Mouse (Mus musculus): Measurements from ENCODE around the gene Ago4.

The Ago4 gene

GRCm38 (mm10) chr4:126469334-126469733 lies 63.9 kb downstream of the Ago4 start:
- no peak for DNase-seq (ENCODE audit: low spot score in 2 of 2)

DNA sequence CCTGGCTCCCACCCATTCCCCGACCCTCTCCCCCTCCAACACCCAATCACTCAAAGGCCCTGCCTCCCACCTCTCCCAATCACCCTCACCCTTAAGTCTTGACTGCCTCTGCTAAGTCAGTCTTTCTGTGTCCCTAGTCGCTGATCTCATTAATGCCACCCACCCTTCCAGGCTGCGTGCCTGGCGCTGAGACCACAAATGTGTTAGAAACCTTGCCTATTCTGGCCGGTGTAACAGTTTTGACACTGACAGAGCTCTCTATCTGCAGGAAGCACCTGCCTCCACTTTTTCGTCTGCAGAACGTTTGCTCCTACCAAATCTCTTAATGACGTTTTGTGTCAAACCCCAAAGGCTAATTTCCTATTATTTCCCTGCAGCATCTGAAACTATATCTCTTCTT lies 64.3 kb downstream of the Ago4 start:
- DNase-seq (ENCODE audit: low spot score in 2 of 2) = no peak

GRCm38 (mm10) chr4:126468285-126468901 lies 64.9 kb downstream of the Ago4 start, which contains the start of gene Ago1:
TSS of gene Ago1 (minus strand) at chr4:126468583.
- peak; percentile 94 to 96 for DNase-seq (ENCODE audit: low spot score in 2 of 2)

- peak; percentile 39 to 68 for DNase-seq (ENCODE audit: low spot score in 2 of 2)
These were observed 65.5 kb downstream of the Ago4 start for GRCm38 (mm10) chr4:126467721-126468284.

DNA sequence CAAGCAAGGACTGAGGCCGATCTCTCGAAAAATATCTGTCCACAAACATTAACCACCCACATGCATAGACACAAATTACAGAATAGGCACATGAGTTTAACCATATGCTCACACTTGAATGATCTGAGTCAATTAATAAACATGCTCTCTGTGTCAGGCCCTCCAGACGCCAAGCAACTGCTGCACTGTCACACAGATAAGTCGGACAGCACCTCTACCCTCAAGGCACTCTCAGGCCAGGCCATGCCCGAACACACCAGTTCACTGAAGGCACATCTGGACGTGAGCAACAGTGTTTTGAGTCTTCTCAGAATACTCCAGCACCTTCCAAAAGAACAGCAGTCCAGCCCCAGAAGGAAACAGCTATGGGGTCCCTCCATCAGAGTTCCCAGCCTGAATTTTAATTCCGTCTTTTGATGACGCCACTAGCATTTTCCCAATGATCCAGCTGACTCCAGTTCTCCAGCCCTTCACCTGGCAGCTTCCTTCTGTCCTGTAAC lies 67.0 kb downstream of the Ago4 start:
- no peak for DNase-seq (ENCODE audit: low spot score in 2 of 2)

- DNase-seq (ENCODE audit: low spot score in 2 of 2) = no peak
These were observed 67.4 kb downstream of the Ago4 start for GRCm38 (mm10) chr4:126465843-126466242.

GRCm38 (mm10) chr4:126464892-126465235 lies 68.4 kb downstream of the Ago4 start:
- no peak for DNase-seq (ENCODE audit: low spot score in 2 of 2)

DNA sequence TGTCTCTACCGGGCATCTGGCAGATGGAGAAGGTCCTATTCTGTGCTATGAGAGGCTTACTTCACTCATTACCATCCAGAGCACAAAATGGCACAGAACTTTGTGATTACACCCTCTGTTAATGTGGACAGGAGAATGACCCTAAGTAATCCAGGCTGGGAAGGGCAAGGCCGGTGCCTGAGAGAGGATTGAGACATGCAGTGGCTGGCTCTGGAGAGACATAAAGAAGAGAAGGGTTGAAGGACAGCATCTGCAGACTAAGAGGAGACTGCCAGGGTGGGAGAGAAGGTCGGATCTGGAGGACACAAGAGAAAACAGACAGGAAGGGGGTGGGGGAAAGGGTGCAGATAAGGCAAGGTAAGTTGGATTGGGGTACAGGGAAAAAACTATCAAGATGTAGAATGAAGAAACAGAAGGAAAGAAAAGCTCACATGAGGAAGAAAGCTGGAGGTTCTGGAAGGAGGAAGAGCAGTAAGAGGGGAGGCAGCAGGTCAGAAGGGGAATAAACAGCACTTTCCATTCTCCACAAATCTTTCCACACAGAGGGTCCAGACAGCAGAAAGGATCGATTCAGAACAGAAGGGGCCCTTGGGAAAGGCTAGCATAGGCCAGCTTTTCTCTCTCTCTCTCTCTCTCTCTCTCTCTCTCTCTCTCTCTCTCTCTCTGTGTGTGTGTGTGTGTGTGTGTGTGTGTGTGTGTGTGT lies 68.9 kb downstream of the Ago4 start:
- no peak for DNase-seq (ENCODE audit: low spot score in 2 of 2)

GRCm38 (mm10) chr4:126455441-126455840 lies 77.8 kb downstream of the Ago4 start:
- DNase-seq (ENCODE audit: low spot score in 2 of 2) = no peak

DNA sequence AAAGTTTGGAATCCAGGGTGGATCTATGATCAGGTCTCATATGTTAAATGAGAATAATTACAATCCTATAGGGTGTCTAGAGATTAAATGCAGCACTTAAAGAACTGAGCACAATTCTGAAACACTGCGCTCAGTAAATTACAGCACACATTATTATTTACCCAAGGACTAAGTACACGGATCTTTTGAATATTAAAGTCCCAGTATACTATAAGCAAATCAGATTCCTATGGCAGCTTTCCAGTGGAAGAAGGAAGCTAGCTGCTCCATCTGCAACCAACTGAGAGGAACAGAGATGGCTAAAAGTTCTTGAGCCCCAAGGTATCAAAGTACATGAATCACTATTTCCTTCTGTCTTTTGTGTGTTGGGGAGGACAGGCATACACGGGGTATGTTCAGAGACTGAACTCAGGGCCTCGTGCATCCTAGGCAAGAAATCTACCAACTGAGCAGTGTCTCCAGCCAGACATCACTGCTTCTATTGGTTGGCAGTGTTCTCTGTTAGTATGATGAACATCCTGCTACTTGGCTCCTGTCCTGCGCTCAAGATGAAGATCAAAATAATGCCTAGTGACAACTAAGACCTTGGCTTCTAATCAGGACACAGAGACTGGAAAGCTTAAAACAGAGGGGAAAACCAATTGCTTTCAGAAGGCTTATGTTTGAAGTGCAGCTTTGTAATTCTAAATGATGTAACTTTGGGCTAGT lies 78.6 kb downstream of the Ago4 start:
- DNase-seq (ENCODE audit: low spot score in 2 of 2) = no peak

DNA sequence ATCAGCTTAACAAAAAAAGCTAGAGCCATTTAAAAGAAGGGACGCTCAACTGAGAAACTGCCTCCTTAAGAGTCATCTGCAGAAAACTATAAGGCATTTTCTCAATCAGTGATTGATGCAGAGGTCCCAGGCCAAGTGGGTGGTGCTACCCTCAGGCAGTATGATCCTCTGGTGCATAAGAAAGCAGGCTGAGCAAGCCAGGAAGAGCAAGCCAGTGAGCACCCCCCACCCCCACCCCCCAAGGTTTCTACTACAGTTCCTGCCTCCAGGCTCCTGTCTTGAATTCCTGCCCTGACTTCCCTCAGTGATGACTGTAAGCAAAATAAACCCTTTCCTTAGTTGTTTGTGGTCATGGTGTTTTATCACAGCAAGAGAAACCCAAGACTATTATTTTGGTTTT lies 83.0 kb downstream of the Ago4 start:
- DNase-seq (ENCODE audit: low spot score in 2 of 2) = no peak

GRCm38 (mm10) chr4:126447126-126447525 lies 86.1 kb downstream of the Ago4 start:
- no peak for DNase-seq (ENCODE audit: low spot score in 2 of 2)

- DNase-seq (ENCODE audit: low spot score in 2 of 2) = no peak
These were observed 88.7 kb downstream of the Ago4 start for GRCm38 (mm10) chr4:126444528-126444927.

Data from natural killer cell, adult 2 months (primary cell).